Mouse (Mus musculus): ENCODE results near the gene Ap5s1. TPM values are rescaled to one million over a fixed set of nuclear protein-coding genes. Genes with fewer than 3 reads are reported as not detected.

Gene Ap5s1
- 10 to 100 TPM; 21.0 to 22.4 TPM for total RNA-seq (2021)
- long read RNA-seq, transcript Ap5s1-203 (3 exons, 1,521 nt) = minor isoform, 7 of 30 reads
- long read RNA-seq, transcript Ap5s1-205 (2 exons, 868 nt) = major isoform, 16 of 30 reads
- long read RNA-seq, partial matches to known transcripts = 2 of 30 reads
- long read RNA-seq, other reads (novel, unspliced or antisense) = 3 of 30 reads

GRCm38 (mm10) chr2:131206778-131207177, at the start of gene Ap5s1:
Ap5s1 (plus strand) TSS chr2:131207078.
- no peak for DNase-seq (ENCODE audit: low spot score in 2 of 2)

- DNase-seq (ENCODE audit: low spot score in 2 of 2) = no peak
Observed at GRCm38 (mm10) chr2:131159491-131159910, 47.4 kb upstream of the Ap5s1 start.

- DNase-seq (ENCODE audit: low spot score in 2 of 2) = peak; percentile 94 to 97
Observed at GRCm38 (mm10) chr2:131159938-131160581, 46.8 kb upstream of the Ap5s1 start, which contains the start of gene 1700037H04Rik. 1700037H04Rik (minus strand) TSS chr2:131160081.

DNA sequence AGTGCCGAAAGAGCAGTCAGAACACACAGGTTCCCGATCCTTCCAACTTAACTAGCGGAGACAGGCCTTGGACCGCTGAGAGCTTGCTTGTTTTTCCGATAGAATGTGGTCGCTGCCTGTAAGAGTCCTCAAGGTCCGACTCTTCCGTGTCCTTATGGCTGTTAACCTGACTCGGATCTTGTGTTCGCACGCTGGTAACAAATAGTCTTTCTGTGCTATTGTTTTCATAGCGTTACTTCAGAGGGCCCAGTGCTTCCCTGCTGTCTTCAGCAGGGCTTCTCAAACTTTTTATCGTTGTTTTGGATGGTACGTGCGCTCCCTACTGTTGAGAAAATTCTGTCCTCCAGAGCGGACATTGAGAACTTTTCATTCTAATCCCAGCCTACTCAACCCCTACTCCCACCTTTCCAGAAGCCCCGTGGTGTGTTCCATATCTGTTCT, 46.2 kb upstream of the Ap5s1 start:
- DNase-seq (ENCODE audit: low spot score in 2 of 2) = no peak

GRCm38 (mm10) chr2:131163924-131164323, 43.0 kb upstream of the Ap5s1 start:
- DNase-seq (ENCODE audit: low spot score in 2 of 2) = no peak

DNA sequence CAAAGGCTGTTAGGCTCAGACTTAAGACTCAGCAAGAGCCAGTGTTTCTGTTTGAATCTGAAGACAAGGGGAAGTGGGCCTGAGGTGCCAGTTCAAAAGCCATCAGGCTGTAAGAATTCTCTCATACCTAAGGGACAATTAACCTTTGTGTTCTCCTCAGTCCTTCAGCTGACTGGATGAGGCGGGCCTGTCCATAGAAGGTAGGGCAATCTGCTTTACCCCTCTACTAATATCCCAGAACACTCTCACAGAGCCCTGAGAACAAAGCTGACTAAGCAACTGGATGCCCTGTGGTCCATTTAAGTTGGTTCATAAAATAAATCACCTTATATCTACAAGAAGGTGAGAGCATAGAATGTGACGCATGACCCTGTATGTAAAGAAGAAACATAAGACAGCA, 40.7 kb upstream of the Ap5s1 start:
- no peak for DNase-seq (ENCODE audit: low spot score in 2 of 2)

GRCm38 (mm10) chr2:131167984-131168383, 38.9 kb upstream of the Ap5s1 start:
- no peak for DNase-seq (ENCODE audit: low spot score in 2 of 2)

DNA sequence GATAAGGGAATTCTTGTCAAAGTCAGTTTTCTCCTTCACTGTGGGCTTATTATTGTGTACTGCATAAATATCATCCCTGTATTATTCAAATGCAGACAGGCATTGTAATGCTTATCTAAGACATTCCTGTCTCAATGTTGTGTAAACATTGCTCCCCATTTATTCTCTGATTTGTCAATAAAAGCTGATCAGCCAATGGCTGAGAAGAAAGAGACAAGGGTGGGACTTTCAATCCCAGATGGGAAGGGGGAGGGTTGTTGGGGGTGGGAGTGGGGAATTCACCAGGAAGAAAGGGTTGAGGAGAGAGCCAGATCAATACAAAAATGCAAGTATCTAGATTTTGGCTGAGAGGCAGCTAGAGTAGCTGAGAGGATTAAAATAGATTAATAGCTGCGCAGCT, 38.0 kb upstream of the Ap5s1 start:
- no peak for DNase-seq (ENCODE audit: low spot score in 2 of 2)

DNA sequence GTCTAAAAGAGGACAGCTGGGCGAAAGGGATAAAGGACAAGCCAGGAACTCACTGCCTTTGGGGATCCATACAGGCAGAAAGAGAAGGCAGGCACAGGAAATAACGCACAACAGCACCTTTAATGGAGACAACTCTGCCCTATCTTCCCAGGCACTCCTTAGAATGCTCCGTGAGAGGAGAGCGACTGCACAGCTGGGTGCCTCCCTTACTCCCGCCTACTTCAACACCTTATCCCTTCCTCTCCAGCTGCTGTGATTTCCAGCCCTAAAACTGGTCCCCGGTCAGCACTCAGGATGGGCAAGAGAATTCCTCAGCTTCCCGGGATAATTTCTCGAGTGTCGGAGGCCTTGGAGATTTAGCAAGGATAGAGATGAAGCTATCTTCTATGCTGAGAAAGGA, 35.9 kb upstream of the Ap5s1 start:
- no peak for DNase-seq (ENCODE audit: low spot score in 2 of 2)

DNA sequence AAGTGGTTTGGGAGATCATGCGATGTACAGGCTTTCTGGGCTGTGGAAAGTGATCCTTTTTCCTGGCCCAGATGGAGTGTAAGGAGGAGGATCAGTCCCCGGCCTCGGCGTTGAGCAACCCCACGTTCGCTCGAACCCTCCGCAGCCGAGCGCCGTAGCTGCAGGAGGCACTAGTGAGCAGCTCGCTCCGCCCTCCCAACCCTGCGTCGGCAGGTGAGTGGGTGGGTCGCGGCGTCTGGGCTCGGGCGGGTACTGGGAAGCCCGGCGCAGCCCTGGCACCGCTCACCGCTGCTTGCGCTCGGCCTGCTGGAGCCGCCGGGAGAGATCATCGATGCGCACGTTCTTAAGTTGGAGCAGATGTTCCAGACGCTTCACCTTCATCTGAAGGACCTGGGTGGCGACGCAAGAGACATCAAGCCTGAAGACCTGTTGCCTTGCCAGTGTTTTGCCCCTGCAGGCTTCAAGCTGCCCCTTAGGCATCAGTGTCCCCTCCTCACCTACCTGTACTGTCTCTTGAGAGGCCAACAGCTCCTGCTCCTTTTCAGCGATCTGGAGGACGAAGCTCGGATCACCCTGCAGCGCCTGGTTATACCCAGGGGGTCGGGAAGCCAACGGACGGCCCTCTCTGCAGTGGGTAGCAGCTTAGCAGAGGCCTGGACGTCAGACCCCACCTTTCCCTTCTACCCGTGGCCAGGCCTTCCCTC, 35.3 kb upstream of the Ap5s1 start:
- DNase-seq (ENCODE audit: low spot score in 2 of 2) = peak; percentile 58 to 76

- DNase-seq (ENCODE audit: low spot score in 2 of 2) = no peak
Observed at GRCm38 (mm10) chr2:131172322-131172721, 34.6 kb upstream of the Ap5s1 start.

DNA sequence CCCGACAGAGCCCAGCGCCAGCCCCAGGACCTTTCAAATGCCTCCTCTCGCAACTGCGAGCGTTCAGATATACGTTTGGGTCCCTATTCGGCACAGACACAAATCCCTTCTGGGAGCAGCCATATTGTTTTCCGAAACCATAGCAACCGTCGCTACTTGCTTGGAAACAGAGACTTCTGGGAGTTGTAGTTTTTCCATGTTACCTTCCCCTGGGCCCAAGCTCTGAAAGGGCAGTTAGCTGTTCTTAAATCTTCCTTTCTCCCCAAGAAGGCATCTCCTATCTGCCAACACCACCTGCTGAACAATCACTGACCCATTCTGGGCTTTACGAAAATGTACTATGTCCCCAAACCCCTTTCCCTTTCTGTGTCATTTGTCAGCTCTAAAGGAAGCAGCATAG, 32.2 kb upstream of the Ap5s1 start:
- DNase-seq (ENCODE audit: low spot score in 2 of 2) = peak; percentile 48 to 54

DNA sequence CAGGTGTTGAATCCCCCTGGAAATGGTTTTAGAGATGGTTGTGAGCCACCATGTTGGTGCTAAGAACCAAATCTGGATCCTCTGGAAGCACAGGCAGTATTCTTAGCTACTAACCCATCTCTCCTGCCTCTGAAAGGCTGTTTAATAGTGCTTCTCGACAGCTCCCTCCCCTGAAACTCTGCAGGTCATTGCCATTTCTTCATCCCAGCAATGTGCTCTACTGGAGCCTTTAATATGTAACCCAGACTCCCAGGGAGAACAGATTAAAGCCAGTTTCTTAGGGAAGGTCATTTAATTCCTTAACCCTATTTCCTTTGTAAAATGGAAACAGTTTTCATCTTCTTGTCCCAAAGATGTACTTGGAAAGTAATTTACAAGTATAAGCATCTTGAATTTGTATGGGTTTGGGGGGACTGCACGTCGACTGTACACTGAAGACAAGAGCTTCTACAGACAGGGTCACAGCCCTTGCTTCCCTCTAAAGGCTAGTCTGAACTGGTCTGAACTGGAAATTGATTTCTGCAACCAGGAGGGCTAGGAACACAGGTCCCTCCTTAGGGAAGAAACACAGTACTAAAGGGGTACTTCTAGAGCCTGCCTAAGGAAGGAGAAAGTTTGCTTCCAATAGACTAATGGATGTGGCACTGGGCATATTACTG, 31.5 kb upstream of the Ap5s1 start:
- DNase-seq (ENCODE audit: low spot score in 2 of 2) = no peak

- DNase-seq (ENCODE audit: low spot score in 2 of 2) = no peak
Observed at GRCm38 (mm10) chr2:131175945-131176309, 31.0 kb upstream of the Ap5s1 start.

DNA sequence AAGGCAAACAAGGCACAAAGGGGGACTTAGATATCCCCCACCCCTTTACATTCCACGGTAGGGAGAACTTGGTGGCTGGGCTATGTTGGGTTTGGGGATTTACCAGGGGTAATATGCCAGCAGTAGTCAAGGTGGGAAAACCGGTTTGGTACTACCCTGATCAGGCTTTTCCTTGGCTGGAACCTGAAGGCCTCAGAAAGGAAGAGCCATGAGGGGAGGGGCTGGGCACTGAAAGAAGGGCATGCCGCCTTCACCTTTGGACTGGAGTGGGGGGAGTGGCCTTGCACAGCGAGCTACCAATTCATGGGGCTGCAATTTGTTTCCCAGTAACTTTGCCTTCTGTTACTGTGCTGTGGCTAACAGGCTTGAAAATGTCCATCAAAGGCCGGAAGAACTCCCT, 30.4 kb upstream of the Ap5s1 start:
- no peak for DNase-seq (ENCODE audit: low spot score in 2 of 2)

DNA sequence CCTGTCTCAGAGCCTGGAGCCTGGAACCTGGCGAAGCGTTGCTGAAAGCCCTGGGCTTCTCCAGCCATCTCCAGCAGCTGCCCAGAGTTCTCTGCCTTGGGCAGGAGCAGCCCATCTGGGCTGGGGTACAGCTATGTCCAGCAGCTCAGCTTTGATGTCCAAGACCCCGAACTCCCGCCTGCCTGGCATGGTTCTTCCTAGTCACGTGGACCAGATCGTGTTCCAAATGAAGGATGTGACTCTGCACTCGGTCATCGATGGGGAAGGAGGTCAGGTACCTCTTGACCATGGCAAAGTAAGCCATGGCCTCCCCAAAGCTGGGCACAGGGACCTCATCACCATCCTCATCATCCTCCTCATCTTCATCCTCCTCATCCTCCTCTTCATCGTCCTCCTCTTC, 28.9 kb upstream of the Ap5s1 start:
- no peak for DNase-seq (ENCODE audit: low spot score in 2 of 2)

DNA sequence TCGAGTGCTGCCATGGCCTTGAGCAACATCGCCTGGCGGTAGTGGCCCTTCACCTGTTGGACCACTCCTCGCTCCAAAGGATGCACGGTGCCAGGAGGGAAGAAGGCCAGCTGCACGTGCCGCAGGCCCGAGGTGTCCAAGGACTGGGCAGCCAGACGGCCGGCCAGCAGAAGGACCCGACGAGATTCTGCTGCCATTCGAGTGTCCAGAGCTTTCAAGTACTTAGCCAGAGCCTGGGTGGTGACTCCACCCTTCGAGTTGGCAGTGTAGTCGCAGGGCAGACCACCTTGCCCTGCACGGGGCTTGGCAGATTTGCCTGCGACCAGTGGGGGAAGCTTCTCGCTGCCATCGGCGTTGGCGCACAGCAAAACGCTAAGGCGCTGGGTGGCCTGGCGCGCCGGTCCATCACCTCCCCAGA, 28.0 kb upstream of the Ap5s1 start:
- peak; percentile 45 to 48 for DNase-seq (ENCODE audit: low spot score in 2 of 2)

DNA sequence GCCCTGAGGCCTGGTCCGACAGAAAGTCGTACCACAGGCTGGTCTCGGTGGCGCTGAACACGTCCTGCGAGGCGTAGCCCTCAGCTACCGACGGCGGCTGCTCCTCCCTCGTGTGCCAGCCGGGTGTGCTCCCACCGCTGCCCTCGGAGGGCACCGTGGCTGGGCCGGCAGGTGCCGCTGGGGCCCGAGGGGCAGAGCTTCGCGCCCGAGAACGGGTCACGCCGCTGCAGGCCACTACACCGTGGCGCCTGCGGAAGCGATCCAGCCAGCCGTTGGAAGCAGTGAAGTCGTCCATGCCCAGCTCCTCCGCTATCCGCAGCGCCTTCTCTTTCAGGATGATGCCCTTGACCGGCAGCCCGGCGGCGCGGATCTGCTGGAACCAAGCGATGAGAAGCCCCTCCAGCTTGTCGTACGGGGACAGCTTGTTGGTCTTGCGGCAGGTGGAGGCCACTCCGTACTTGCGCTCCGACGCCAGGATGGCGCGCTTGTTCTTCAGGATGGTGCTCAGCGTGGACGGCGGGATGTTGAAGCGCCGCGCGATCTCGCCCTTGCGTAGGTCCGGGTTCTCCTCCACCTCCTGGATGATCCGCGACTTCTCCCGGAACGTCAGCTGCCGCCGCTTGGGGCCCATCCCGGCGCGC, 27.5 kb upstream of the Ap5s1 start:
- peak; percentile 69 to 73 for DNase-seq (ENCODE audit: low spot score in 2 of 2)

GRCm38 (mm10) chr2:131179990-131180587, 26.8 kb upstream of the Ap5s1 start, which contains the start of gene Cenpb:
Cenpb (minus strand) TSS chr2:131180067.
- peak; percentile 84 to 92 for DNase-seq (ENCODE audit: low spot score in 2 of 2)

- DNase-seq (ENCODE audit: low spot score in 2 of 2) = no peak
Observed at GRCm38 (mm10) chr2:131186343-131186742, 20.5 kb upstream of the Ap5s1 start.

Measured in layer of hippocampus, postnatal 10 days (tissue).